Mouse (Mus musculus) layer of hippocampus, postnatal 14 days (tissue): ENCODE measurements around the gene C1qc. TPM values are rescaled to one million over a fixed set of nuclear protein-coding genes. Genes with fewer than 3 reads are reported as not detected.

Source experiments
- DNase-seq, 2 experiments: peaks; one replicate each; pipeline ENCODE4 v3.0.0; 2021 to 2022; ENCODE audit warnings: low spot score in 2 of 2, mixed read lengths in 1 of 2
- long read RNA-seq, 2 experiments: library from polyadenylated mRNA; stranded (forward); transcript quantifications; one replicate each; pipeline ENCODE4 v2.0.0; 2021
- total RNA-seq, 2 experiments: library from RNA; stranded (reverse); gene quantifications; 2 replicates each; pipeline ENCODE4 v1.2.3; 2021

C1qc gene
- 10 to 100 TPM; 42.6 to 43.2 TPM for total RNA-seq
- long read RNA-seq, experiment 1, transcript C1qc-201 (3 exons, 1,203 nt), result major isoform, 50 of 62 reads
- long read RNA-seq, experiment 1, partial matches to known transcripts, result 2 of 62 reads
- long read RNA-seq, experiment 1, other reads (novel, unspliced or antisense), result 10 of 62 reads
- long read RNA-seq, experiment 2, transcript C1qc-201 (3 exons, 1,203 nt), result major isoform, 75 of 97 reads
- long read RNA-seq, experiment 2, partial matches to known transcripts, result 1 of 97 reads
- long read RNA-seq, experiment 2, other reads (novel, unspliced or antisense), result 20 of 97 reads

DNA sequence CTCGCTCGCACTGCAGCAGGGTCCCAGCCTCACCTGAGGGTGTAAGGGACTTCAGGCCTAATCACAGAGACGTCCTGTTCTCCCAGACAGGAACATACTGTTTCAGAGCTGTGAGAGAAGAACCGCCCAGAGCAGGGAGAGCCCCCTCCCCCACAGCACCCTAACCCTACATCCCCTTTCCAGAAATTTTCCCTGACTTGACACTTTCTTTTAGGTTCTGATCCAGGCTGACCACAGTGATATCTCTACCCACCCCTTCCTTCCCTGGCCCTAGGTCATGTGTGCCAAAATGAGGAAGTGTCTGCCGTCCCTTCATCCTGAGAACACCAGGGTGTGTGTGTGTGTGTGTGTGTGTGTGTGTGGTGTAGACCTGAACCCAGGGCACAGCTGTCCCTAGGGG, at the start of gene C1qc:
Gene C1qc (minus strand): TSS at position 255 of the 400 bp plus-strand sequence.
- DNase-seq, result no peak

DNA sequence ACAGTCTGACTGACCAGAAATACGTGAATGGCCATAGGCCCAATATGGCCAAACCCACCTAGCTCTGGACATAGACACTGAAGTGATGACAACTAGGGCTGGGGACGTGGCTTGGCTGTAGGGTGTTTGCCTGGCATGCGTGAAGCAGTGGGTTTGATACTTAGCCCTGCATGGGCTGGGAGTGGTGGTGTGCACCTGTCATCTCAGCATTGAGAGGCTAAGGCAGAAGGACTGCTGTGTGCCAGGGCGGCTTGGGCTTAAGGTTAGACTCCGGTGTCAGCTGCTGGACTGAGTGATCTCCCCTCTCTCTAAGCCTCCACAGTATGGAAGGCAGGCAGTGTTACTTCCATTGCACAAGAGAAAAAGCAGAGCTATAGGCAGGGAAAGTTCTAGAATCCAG, 45.1 kb upstream of the C1qc start:
- no peak for DNase-seq

DNA sequence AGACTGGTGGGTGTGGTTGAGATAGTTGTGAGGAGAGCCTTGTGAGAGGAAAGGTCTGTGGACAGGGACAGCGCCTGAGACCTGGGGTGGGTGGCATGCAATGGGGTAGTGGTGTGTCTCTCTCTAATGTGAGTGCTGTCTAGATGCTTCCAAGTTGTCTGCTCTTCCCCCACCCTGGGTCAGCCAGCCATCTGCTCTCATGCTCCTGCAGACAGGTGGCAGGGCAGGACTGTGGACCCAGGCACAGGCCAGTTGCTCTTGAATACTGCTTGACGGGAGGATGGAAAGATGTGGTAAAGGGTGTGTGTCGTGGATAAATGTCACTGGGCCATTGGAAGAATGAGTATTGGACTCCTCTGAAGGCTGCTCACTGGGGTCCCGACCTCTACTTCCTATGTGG, 44.5 kb upstream of the C1qc start:
- no peak for DNase-seq

DNA sequence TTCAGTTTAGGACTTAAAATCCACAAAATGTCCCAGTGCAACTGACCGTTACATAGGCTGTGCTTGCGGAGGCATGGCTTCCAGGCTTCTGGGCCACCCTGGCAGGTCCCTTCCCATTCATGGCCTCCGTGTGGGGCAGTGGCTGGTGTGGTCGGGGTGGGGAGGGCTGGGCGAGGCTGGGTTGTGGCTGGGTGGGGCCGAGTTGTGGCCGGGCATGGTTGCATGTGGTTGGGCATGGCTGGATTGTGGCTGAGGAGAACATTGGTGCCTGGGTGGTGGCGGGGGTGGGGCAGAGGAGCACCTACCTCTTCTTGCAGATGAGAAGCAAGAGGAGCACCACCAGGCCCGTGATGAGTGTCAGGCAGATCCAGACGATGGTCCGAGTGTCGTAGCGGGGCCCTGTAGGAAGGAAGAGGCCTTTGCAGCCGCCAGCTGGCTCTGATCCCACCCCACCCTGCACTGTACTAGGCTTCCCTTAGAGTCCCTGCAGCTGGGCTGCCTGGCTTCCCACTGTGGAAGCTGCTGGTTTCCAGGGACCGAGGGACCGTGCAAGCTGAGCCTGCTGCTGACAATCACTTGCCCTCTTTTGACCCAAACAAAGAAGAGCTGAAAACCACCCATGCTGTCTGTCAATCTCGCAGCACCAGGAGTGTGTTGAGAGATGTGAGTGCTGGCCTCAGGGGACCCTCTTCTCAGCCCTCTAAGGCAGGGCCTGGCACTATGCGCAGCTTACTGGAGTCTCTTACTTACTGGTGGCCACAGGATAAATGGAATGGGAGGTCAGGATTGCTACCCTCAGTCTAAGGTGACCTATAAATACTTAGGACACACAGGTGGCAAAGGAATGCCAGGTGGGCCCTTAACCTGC, 42.1 kb upstream of the C1qc start:
- no peak for DNase-seq

DNA sequence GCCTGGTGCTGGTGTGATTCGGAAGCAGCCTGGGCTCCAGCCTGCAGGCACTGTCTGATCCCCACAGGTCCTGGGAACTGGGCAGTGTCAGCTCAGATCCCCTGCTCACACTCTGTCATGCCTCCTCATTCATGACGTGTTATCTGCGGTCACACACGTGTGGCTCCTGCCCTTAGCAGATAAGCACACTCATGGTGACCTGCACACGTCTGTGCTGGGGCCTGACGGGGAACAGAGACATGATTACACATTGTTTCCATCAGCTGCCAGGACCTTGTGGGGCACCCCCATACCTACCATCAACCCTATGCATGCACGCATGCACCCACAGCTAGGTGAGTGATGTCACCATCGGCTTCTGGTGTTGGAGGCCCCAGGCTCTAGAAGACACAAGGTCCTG, 37.6 kb upstream of the C1qc start:
- no peak for DNase-seq

DNA sequence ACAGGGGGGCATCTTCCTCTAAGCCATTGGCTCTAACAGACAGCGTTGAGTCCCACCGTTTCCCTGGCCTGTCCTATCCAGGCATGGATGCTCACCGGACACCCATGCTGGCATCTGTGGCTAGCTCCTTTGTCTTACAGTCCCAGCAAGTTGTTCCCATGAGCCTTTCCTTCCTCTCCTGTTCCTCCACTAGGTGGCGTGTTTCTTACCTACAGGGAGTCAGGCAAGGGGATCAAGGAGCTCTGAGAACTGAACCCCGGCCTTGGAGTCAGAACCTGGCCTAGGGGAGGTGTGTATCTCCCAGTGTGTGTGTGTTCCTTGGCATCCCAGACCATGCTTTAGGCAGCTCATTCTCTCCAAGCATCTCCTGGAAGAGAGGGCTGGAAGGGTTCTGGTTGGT, 36.1 kb upstream of the C1qc start:
- no peak for DNase-seq

DNA sequence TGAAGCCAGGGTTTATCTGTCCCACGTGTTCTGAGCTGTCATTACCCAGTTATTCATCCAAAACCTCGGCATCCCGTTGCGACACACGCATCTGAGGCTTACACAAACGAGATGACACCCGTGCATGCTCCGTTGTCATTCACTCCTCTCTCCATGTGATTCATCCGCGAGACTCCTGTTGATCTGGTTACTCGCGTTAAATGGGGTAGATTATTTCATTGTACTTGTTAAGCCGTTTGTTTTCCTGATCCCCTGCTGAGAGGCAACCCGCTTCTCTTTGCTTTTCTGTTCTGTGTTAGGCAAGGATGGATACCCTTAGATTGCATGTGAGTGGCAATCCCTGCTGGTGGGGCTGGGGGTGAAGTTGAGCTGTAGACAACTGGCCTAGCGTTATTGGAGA, 32.9 kb upstream of the C1qc start:
- no peak for DNase-seq

- DNase-seq, result no peak
Measured at GRCm38 (mm10) chr4:136924529-136924928, 31.7 kb upstream of the C1qc start.

DNA sequence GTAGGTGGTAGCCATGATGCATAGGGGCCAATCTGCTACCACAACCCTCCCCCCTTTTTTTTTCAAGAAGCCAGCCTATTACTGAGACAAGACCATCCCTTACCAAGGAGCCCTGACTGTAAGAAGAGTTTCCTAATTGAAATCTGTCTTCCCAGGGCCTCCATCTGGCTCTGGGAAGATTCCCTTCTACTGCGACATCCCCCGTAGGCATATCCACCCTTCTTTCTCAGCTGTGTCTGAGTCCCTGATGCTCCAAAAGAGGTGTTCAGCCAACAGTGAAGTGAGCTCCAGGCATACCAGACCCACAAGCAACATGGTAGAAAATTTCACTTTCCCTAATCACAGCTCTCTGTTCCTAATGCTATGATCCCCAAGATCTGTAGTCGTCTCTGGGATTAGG, 26.7 kb upstream of the C1qc start:
- peak in 1 of 2 experiments; percentile 58 for DNase-seq

- DNase-seq, result no peak
Measured at GRCm38 (mm10) chr4:136918834-136919233, 26.0 kb upstream of the C1qc start.

DNA sequence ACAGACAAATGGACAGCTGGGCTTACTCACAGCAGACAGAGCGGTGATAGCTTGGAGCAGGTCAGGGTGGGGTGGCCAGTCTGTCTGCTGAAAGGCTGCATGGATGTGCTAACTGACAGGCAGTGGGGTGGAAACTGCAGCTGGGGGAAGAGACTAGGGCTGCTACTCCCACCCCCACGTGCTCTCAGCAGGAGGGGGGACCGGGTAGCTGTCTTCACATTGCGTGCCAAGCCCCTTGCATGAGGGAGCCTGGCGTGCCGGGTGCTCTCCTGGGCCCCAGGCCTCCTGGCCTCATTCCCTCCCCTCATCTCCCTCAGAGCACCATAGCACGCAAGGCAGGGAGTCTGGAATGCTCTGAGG, 24.3 kb upstream of the C1qc start:
- DNase-seq, result no peak

GRCm38 (mm10) chr4:136916359-136917164, 23.7 kb upstream of the C1qc start:
- DNase-seq, result peak in 1 of 2 experiments; percentile 65

GRCm38 (mm10) chr4:136912841-136913240, 20.0 kb upstream of the C1qc start:
- DNase-seq, result no peak

DNA sequence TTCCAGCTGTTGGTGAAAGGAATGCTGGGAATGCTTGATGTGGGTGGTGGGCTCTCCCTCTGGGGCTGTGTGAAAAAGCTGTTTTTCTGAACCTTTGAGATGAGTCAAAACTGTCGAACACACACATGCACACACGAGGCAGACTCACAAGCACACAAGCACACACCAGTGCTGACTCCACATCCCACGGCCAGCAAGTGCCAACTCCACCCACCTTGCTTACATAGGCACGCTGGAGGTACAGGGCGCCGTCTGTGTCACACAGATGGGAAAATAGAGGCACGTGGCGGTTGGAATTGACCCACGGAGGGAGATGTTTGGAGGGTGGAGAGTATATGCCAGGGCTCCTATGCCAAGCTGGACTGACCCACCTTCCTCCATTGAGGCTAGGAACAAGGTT, 18.9 kb upstream of the C1qc start:
- DNase-seq, result no peak

- DNase-seq, result no peak
Measured at GRCm38 (mm10) chr4:136911211-136911646, 18.4 kb upstream of the C1qc start.

GRCm38 (mm10) chr4:136907809-136908208, 14.9 kb upstream of the C1qc start:
- no peak for DNase-seq

DNA sequence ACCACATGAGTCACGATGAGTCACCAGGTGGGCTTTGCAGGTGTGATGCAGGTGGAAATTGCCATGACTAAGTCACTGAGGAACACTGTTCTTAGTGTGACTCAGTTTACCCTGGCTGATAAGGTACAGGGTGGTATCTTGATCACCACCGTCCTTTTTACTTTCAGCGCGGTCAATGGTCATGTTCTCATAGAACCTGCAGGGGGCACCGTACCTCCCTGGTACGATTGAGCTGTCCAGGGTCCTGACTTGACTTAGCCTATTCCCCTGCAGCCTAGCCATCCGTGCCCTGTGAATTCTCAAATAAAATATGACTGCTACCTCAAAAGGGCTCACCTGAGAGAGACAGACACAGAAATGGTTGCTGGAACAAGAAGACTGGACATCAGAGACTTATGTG, 14.2 kb upstream of the C1qc start:
- no peak for DNase-seq

DNA sequence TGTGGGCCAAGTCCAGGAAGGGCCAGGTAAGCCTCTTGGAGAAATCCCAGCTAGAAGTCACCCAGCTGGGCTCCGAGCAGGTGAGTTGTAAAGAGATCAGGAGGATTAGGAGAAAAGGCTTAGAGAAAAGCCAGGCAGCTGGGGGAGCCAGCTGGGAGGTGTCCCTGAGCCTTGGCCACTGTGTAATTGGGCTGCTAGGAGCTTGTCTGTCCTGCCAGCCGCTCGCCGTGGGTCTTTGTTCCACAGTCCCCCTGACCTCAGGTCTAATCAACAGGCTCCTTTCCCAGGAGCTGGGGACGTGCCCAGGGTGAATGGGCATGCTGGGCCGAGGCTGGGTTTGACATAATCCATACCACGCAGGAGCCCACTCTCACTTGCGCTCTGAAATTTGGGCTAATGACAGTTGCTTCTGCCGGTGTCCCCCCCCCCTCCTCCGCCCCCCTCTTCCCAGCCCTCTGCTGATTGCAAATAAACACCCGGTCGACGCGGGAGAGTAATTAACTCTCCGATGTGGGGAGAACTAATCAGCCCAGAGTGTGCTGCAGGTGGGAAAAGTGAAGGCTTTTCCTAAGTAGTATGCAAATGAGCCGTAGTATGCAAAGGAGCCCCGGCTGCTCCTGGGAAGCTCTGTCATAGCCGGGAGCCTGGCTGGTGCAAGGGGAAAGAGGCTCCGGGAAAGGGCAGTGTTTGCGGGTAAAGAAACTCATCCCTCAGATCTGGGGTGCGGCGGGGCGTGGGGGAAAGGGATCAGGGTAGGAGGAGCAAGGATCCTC, 12.1 kb upstream of the C1qc start:
- no peak for DNase-seq

GRCm38 (mm10) chr4:136899154-136899553, 6.3 kb upstream of the C1qc start:
- no peak for DNase-seq

GRCm38 (mm10) chr4:136898637-136899036, 5.8 kb upstream of the C1qc start, which contains the start of gene C1qa:
TSS of gene C1qa (minus strand) at chr4:136898803.
- DNase-seq, result no peak

GRCm38 (mm10) chr4:136898084-136898598, 5.3 kb upstream of the C1qc start:
- DNase-seq, result no peak
